11 mouse cellular contexts compared by ENCODE assay signal in the genomic region with DNA sequence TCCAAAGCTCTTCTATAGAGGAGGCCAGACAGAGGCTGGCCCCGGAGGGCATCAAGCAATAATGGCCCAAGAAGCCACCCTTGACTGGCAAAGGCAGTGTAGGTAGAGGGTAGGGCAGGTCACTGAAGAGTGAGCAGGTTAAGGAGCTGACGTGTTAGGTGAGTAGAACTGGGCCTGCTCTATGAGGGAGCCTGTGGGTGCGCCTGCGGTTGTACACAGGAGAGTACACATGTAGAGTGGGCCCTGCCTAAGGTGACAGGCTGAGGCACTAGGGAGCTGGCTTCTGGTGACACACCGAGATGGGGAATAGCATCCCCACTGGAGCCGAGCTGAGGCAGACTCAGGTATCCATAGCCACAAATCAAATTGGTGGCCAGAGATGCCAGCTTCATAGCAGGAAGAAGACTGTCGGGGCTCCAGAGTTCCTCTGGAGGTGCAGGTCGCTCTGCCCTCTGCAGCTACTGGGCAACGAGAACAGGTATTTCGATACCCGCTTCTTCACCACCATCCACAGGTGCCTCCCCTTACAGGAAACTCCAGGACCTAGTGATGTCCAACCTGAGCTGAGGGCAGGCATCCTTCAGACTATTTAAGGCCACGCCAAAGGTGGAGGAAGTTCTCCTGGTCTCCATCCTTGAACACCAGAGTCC. TPM values are rescaled to one million over a fixed set of nuclear protein-coding genes. Genes with fewer than 3 reads are reported as not detected.
DNase-seq lines count a peak whose midpoint lies in the region; ATAC-seq and TF ChIP-seq lines count a peak whose summit lies in the region.
"Had no signal": no experiment of that assay in that cellular context is flagged by ENCODE, and none has a peak within 500 bp of the region (broad histone marks: within the 10 kb centered on the region; RNA-seq: fewer than 3 reads in every experiment).

No protein-coding gene starts in this region.

- H3K9ac ChIP-seq in intestine, embryonic 15.5 days, result no peak overlapping the region
- no peak overlapping the region for H3K9ac ChIP-seq in intestine, postnatal 0 days (ENCODE audit: low read depth, low read length)
- H3K9ac ChIP-seq in forebrain, embryonic 15.5 days (replicated peaks), result peak overlapping the region; percentile 84
- H3K9ac ChIP-seq in midbrain, embryonic 13.5 days (replicated peaks), result peak overlapping the region; percentile 83
- H3K9ac ChIP-seq: liver, embryonic 14.5 days had no signal

- H3K4me2 ChIP-seq in intestine, embryonic 15.5 days (replicated peaks), result peak overlapping the region; percentile 97; the same call in 1 of the 2 replicates
- no peak overlapping the region for H3K4me2 ChIP-seq in intestine, postnatal 0 days (replicated peaks; ENCODE audit: low read depth)
- peak overlapping the region; percentile 95 for H3K4me2 ChIP-seq in forebrain, embryonic 15.5 days (replicated peaks)
- H3K4me2 ChIP-seq in midbrain, embryonic 13.5 days (replicated peaks), result peak overlapping the region; percentile 91

- H3K4me1 ChIP-seq in intestine, embryonic 15.5 days (replicated peaks), result no peaks in the 10 kb centered on the region; the same call in 1 of the 2 replicates
- H3K4me1 ChIP-seq in intestine, postnatal 0 days (replicated peaks; ENCODE audit: control insufficient read depth, insufficient read depth, low read length), result no peaks in the 10 kb centered on the region
- H3K4me1 ChIP-seq in forebrain, embryonic 15.5 days, result peaks cover 22% of the 10 kb centered on the region
- H3K4me1 ChIP-seq in midbrain, embryonic 13.5 days (replicated peaks), result peaks cover 19% of the 10 kb centered on the region

- WGBS in intestine, embryonic 15.5 days, result 86% methylated on average over 12 of the region's 12 CpGs
- WGBS in intestine, postnatal 0 days, result 93% methylated on average over 12 of the region's 12 CpGs
- WGBS in forebrain, embryonic 15.5 days, result 88% methylated on average over 12 of the region's 12 CpGs
- 88% methylated on average over 12 of the region's 12 CpGs for WGBS in midbrain, embryonic 13.5 days

- peak; percentile 53 for DNase-seq in cerebellum, adult 9-10 months
- no peak for DNase-seq in lung, postnatal 14 days
- DNase-seq in gastrocnemius, adult 8-10 months (ENCODE audit: low spot score in 2 of 2), result no peak
- no peak for DNase-seq in embryo, embryonic 11 days
- DNase-seq: gastrocnemius, postnatal 10 days had no signal

- H3K9me3 ChIP-seq in intestine, embryonic 15.5 days, result no peaks in the 10 kb centered on the region
- H3K9me3 ChIP-seq in intestine, postnatal 0 days (ENCODE audit: control insufficient read depth), result no peaks in the 10 kb centered on the region
- no peaks in the 10 kb centered on the region for H3K9me3 ChIP-seq in forebrain, embryonic 15.5 days
- H3K9me3 ChIP-seq in midbrain, embryonic 13.5 days, result no peaks in the 10 kb centered on the region

- H3K4me3 ChIP-seq in intestine, embryonic 15.5 days (replicated peaks), result 0 out of 2 replicates have a peak overlapping the region, but pooled peaks have one; percentile 57
- no peak overlapping the region for H3K4me3 ChIP-seq in intestine, postnatal 0 days (ENCODE audit: low read depth, low read length)
- peak overlapping the region; percentile 69 for H3K4me3 ChIP-seq in forebrain, embryonic 15.5 days
- H3K4me3 ChIP-seq in midbrain, embryonic 13.5 days (replicated peaks), result peak overlapping the region; percentile 70

- no peak for ATAC-seq in intestine, embryonic 15.5 days
- ATAC-seq in intestine, postnatal 0 days, result no peak
- ATAC-seq in forebrain, embryonic 15.5 days (replicated peaks), result no peak
- 0 out of 2 replicates have a peak, but pooled peaks have one; percentile 7 for ATAC-seq in midbrain, embryonic 13.5 days
- ATAC-seq: CD4-positive, CD25-positive, alpha-beta regulatory T cell, adult 4 months had no signal

- no peaks in the 10 kb centered on the region for H3K36me3 ChIP-seq in intestine, embryonic 15.5 days
- H3K36me3 ChIP-seq in intestine, postnatal 0 days (ENCODE audit: control insufficient read depth, insufficient read depth), result no peaks in the 10 kb centered on the region
- H3K36me3 ChIP-seq in forebrain, embryonic 15.5 days, result no peaks in the 10 kb centered on the region
- no peaks in the 10 kb centered on the region for H3K36me3 ChIP-seq in midbrain, embryonic 13.5 days

- no peak for TF ChIP-seq CTCF in intestine, postnatal 0 days (IDR thresholded peaks at IDR 0.05; ENCODE audit: low read depth)

- peaks cover 27% of the 10 kb centered on the region for H3K27me3 ChIP-seq in intestine, embryonic 15.5 days (replicated peaks)
- peaks cover 41% of the 10 kb centered on the region for H3K27me3 ChIP-seq in intestine, postnatal 0 days (replicated peaks; ENCODE audit: control insufficient read depth, insufficient read depth, low read length)
- H3K27me3 ChIP-seq in forebrain, embryonic 15.5 days, result no peaks in the 10 kb centered on the region
- peaks cover 51% of the 10 kb centered on the region for H3K27me3 ChIP-seq in midbrain, embryonic 13.5 days

- no peak overlapping the region for H3K27ac ChIP-seq in intestine, embryonic 15.5 days
- H3K27ac ChIP-seq in intestine, postnatal 0 days (ENCODE audit: low read depth, low read length), result no peak overlapping the region
- no peak overlapping the region for H3K27ac ChIP-seq in forebrain, embryonic 15.5 days (replicated peaks)
- no peak overlapping the region for H3K27ac ChIP-seq in midbrain, embryonic 13.5 days
- H3K27ac ChIP-seq: liver, embryonic 14.5 days had no signal

RNA-seq across cellular contexts. Expression of a gene that starts 1.4 kb away (rescaled TPM):
- polyA plus RNA-seq in intestine, embryonic 15.5 days (2015; fragmentation: Nextera tagmentation; extraction: Ambion mirVana), result 0.21 and 0.59 TPM in 2 replicates
- polyA plus RNA-seq in intestine, postnatal 0 days (2015; fragmentation: Nextera tagmentation; extraction: Ambion mirVana), result 0.26 and 0.48 TPM in 2 replicates
- 3.6 and 4.6 TPM in 2 replicates for polyA plus RNA-seq in forebrain, embryonic 15.5 days (2015; fragmentation: Nextera tagmentation; extraction: Ambion mirVana)
- polyA plus RNA-seq in midbrain, embryonic 13.5 days (2015; fragmentation: Nextera tagmentation; extraction: Ambion mirVana), result 4.1 and 4.5 TPM in 2 replicates
- not detected for total RNA-seq in gastrocnemius, adult 8-10 months (2022)
- polyA plus RNA-seq: CD4-positive, CD25-positive, alpha-beta regulatory T cell, adult 4 months had no signal

RNA-seq across cellular contexts. Expression of a gene that starts 14.0 kb away (rescaled TPM):
- polyA plus RNA-seq in intestine, embryonic 15.5 days (2015; fragmentation: Nextera tagmentation; extraction: Ambion mirVana), result 46.4 and 56.6 TPM in 2 replicates
- 32.5 and 33.0 TPM in 2 replicates for polyA plus RNA-seq in intestine, postnatal 0 days (2015; fragmentation: Nextera tagmentation; extraction: Ambion mirVana)
- polyA plus RNA-seq in forebrain, embryonic 15.5 days (2015; fragmentation: Nextera tagmentation; extraction: Ambion mirVana), result 39.3 and 39.9 TPM in 2 replicates
- polyA plus RNA-seq in midbrain, embryonic 13.5 days (2015; fragmentation: Nextera tagmentation; extraction: Ambion mirVana), result 36.8 and 40.7 TPM in 2 replicates
- total RNA-seq in gastrocnemius, adult 8-10 months (2022), result 10 to 100 TPM; 31.9 to 40.9 (median 33.1) TPM

RNA-seq across cellular contexts. Expression of a gene that starts 27.9 kb away (rescaled TPM):
- 15.9 and 17.6 TPM in 2 replicates for polyA plus RNA-seq in intestine, embryonic 15.5 days (2015; fragmentation: Nextera tagmentation; extraction: Ambion mirVana)
- 9.6 and 10.4 TPM in 2 replicates for polyA plus RNA-seq in intestine, postnatal 0 days (2015; fragmentation: Nextera tagmentation; extraction: Ambion mirVana)
- 25.0 and 26.0 TPM in 2 replicates for polyA plus RNA-seq in forebrain, embryonic 15.5 days (2015; fragmentation: Nextera tagmentation; extraction: Ambion mirVana)
- polyA plus RNA-seq in midbrain, embryonic 13.5 days (2015; fragmentation: Nextera tagmentation; extraction: Ambion mirVana), result 20.2 and 23.9 TPM in 2 replicates
- 10 to 100 TPM; 12.2 to 16.6 (median 12.8) TPM for total RNA-seq in gastrocnemius, adult 8-10 months (2022)

Comparison
In these comparisons a context has a peak if more than half of its experiments do, and no peak if none do; other contexts are left out.
1. H3K9ac ChIP-seq: peak in forebrain, embryonic 15.5 days (single experiment) and midbrain, embryonic 13.5 days (single experiment); none in intestine, embryonic 15.5 days (single experiment) and intestine, postnatal 0 days (single experiment).